Mouse (Mus musculus) myocyte (in vitro differentiated cells): ENCODE measurements at regions not wholly inside any gene's neighbourhood (a gene's known extent, or its start where the extent isn't known, plus 50 kb on each side); places are given as distances from the start of the nearest gene placed in this dataset.

Experiments used
- CEBPB ChIP-seq: IDR thresholded peaks from 2 replicates; pipeline ENCODE4 v1.6.1; 2011; ENCODE audit warnings: mild to moderate bottlenecking, moderate library complexity; ENCODE audit not compliant: poor library complexity, insufficient read depth, severe bottlenecking
- E2F4 ChIP-seq: IDR thresholded peaks from one replicate; pipeline ENCODE4 v1.6.1; 2011; ENCODE audit warnings: mild to moderate bottlenecking, control low read depth, moderate library complexity; ENCODE audit not compliant: insufficient read depth
- MAX ChIP-seq: IDR thresholded peaks from one replicate; pipeline ENCODE4 v1.6.1; 2011; ENCODE audit warnings: low read depth, mild to moderate bottlenecking, control low read depth
- POLR2A ChIP-seq: IDR thresholded peaks from one replicate; pipeline ENCODE4 v1.6.1; 2011; ENCODE audit warnings: low read depth, mild to moderate bottlenecking, control low read depth, moderate library complexity; ENCODE audit not compliant: insufficient read length
- POLR2AphosphoS2 ChIP-seq: IDR thresholded peaks from one replicate; pipeline ENCODE4 v1.6.1; 2011; ENCODE audit warnings: low read depth, control low read depth; ENCODE audit not compliant: insufficient read length
- TCF12 ChIP-seq: IDR thresholded peaks from one replicate; pipeline ENCODE4 v1.6.1; 2011; ENCODE audit warnings: mild to moderate bottlenecking, control low read depth; ENCODE audit not compliant: poor library complexity, insufficient read depth, severe bottlenecking
- USF1 ChIP-seq: IDR thresholded peaks from one replicate; pipeline ENCODE4 v1.6.1; 2011; ENCODE audit warnings: low read depth, mild to moderate bottlenecking, control low read depth, moderate library complexity

DNA sequence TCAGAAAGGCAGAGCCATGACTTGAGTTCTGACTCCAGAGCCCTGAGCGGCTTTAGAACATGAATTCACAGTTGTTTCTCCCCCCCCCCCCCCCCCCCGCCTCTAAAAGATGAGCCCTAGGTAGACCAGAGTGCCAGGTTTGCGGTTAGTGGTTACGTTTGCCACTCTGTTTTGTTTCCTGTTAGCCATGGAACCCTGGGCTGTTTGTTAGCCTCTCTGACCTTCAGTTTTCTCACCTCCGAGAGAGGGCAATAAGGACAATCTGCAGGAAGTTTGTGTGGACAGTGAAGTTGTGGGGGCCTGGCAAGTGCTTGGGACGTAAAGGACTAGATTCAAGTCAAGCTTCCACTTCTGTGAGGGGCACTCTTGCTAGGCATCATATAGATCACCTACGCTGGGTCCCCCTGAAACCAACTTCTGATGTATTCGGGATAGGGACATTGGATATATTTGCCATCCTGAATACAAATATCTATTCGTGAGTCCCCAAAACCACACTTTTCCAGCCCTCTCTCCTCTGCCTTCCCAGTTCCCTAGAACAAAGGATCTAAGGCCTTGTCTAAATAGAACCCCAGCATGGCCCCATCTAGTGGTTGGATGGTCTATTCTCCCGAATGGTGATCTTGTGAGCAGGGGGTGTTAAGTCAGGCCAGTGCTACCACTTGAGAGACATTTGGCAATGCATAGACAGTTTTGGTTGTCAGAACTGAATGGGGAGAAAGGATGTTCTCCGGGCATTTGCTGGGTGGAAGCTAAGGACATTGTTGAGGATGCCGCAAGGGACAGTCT lies 145.4 kb upstream of the Tle3 start:
- TF ChIP-seq POLR2A: no peak
- TF ChIP-seq TCF12: no peak
- no peak for TF ChIP-seq USF1
- TF ChIP-seq E2F4: no peak
- no peak for TF ChIP-seq POLR2AphosphoS2
- TF ChIP-seq CEBPB: no peak
- TF ChIP-seq MAX: no peak
